Mouse (Mus musculus) stomach, embryonic 14.5 days (tissue): Measurements from ENCODE around the gene Prrc2b. TPM values are rescaled to one million over a fixed set of nuclear protein-coding genes. Genes with fewer than 3 reads are reported as not detected.

Source experiments
- ATAC-seq: fragments of 200-750 bp; cut with Nextera tagmentation; 2 replicates; pipeline ENCODE4 v1.8.0; 2017; ENCODE audit warnings: low read depth, moderate TSS enrichment; ENCODE audit not compliant: insufficient number of reproducible peaks, insufficient read depth, low FRiP score
- H3K27ac ChIP-seq: fragments of 300-500 bp; sonication (generic); 2 replicates; pipeline ENCODE4 v1.5.1; 2014; ENCODE audit warnings: mild to moderate bottlenecking, low read length, moderate library complexity, mixed read lengths
- H3K27me3 ChIP-seq: fragments of 300-500 bp; sonication (generic); 2 replicates; pipeline ENCODE4 v1.6.1; 2014; ENCODE audit warnings: low read length, control low read depth, mixed read lengths; ENCODE audit not compliant: control insufficient read depth, insufficient read depth
- H3K36me3 ChIP-seq: fragments of 300-500 bp; sonication (generic); 2 replicates; pipeline ENCODE4 v1.6.1; 2014; ENCODE audit warnings: mild to moderate bottlenecking, control low read depth, low read length, moderate library complexity, mixed read lengths; ENCODE audit not compliant: control insufficient read depth, insufficient read depth
- H3K4me1 ChIP-seq: fragments of 300-500 bp; sonication (generic); 2 replicates; pipeline ENCODE4 v1.6.1; 2014; ENCODE audit warnings: low read length, control low read depth, mixed read lengths; ENCODE audit not compliant: control insufficient read depth, insufficient read depth
- H3K4me2 ChIP-seq: fragments of 300-500 bp; sonication (generic); replicated peaks from 2 replicates; pipeline ENCODE4 v1.6.1; 2014; ENCODE audit warnings: low read depth, low read length, control low read depth
- H3K4me3 ChIP-seq: fragments of 300-500 bp; sonication (generic); 2 replicates; pipeline ENCODE4 v1.5.1; 2014; ENCODE audit warnings: low read depth, low read length, control low read depth
- H3K9ac ChIP-seq: fragments of 300-500 bp; sonication (generic); replicated peaks from 2 replicates; pipeline ENCODE4 v1.6.1; 2014; ENCODE audit warnings: low read depth, mild to moderate bottlenecking, control low read depth, low read length, moderate library complexity, mixed read lengths
- H3K9me3 ChIP-seq: fragments of 300-500 bp; sonication (generic); 2 replicates; pipeline ENCODE4 v1.6.1; 2016; ENCODE audit warnings: low read depth, low read length, control low read depth; ENCODE audit not compliant: control insufficient read depth
- WGBS: fragments of 180-500 bp; shearing (Covaris S2); extraction: QIAGEN DNeasy Blood & Tissue Kit; methylation state at CpG from one replicate; pipeline ENCODE4 v1.1.7; 2014; 5-methylcytosine and 5-hydroxymethylcytosine counted together
- polyA plus RNA-seq: library from polyadenylated mRNA; unstranded; fragments of >200 nt; fragmentation: Nextera tagmentation; extraction: Ambion mirVana; gene quantifications from 2 replicates; pipeline ENCODE4 v1.2.1, GENCODE M21; 2014

Gene Prrc2b
- polyA plus RNA-seq, 1 experiment from 2014 or later: 59.8 TPM

DNA sequence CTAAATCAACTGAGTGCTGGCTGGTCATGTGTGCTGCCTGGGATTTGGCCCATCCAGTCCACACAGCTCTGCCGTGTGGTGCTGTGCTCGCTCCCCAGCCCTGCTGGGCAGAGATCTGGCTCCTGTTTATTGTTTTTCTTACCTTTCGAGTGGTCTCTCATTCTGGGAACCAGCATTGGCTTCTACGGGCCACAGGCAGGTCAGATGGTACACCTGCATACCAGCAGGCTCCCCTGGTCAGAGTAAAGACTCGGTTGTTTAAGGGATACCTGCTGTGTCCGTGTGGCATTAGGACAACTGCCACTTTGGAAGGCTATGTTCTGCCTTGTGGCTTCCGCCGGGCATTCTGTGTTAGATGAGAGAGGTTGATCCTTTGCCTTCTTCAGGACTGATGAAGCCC, 60.8 kb downstream of the Prrc2b start:
- H3K27ac ChIP-seq: no peak overlapping the region
- peaks cover 99% of the 10 kb centered on the region for H3K36me3 ChIP-seq
- H3K27me3 ChIP-seq: no peaks in the 10 kb centered on the region
- H3K4me3 ChIP-seq: no peak overlapping the region
- H3K4me2 ChIP-seq: no peak overlapping the region
- H3K4me1 ChIP-seq: no peaks in the 10 kb centered on the region
- ATAC-seq: no peak
- H3K9me3 ChIP-seq: no peaks in the 10 kb centered on the region
- no peak overlapping the region for H3K9ac ChIP-seq
- 88% methylated on average over 8 of the region's 8 CpGs for WGBS

DNA sequence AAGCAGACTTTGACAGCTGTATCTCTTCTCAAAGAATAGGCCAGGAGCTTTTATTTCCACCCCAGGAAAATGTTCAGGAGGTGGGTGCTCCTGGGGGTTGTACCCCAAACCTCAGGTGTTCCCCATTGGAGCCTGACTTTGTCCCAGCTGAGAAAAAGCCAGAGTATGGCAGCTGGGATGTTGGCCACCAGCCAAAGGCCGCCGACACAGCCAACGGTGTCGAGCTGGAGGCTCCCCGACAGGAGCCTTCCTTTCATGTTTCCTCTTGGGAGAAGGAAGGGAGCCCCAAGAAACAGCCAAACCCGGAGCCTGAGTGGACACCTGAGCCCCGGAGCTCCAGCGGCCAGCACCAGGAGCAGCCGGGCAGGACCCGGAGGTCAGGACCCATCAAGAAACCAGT, 62.1 kb downstream of the Prrc2b start:
- H3K4me2 ChIP-seq: no peak overlapping the region
- no peak overlapping the region for H3K4me3 ChIP-seq
- 72% methylated on average over 10 of the region's 10 CpGs for WGBS
- H3K27me3 ChIP-seq: no peaks in the 10 kb centered on the region
- peak overlapping the region; percentile 22; the same call in 1 of the 2 replicates for H3K27ac ChIP-seq
- no peaks in the 10 kb centered on the region for H3K4me1 ChIP-seq
- H3K9ac ChIP-seq: no peak overlapping the region
- peaks cover 99% of the 10 kb centered on the region for H3K36me3 ChIP-seq
- no peak for ATAC-seq
- H3K9me3 ChIP-seq: no peaks in the 10 kb centered on the region

DNA sequence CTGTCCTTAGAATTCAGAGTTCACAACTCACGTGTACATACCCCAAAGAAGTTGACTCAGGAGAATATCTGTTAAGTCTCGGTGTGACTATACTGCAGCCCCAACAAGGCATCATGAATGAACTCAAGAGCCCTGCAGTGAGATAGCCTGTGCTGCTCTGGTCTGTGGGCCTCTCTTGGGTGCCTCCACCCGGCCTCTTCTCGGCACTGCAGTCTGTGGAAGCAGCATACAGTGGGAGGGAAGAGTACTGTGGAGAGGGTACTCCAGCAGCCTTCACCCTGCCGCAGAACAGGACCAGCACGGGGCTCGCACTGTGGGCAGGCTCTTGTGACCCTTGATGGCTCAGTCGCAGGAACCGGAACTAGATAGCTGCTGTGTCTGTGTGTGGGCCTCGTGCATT, 64.7 kb downstream of the Prrc2b start:
- H3K9me3 ChIP-seq: no peaks in the 10 kb centered on the region
- H3K36me3 ChIP-seq: peaks cover 99% of the 10 kb centered on the region
- WGBS: 87% methylated on average over 10 of the region's 10 CpGs
- no peaks in the 10 kb centered on the region for H3K4me1 ChIP-seq
- no peak overlapping the region for H3K27ac ChIP-seq
- no peak overlapping the region for H3K4me2 ChIP-seq
- no peaks in the 10 kb centered on the region for H3K27me3 ChIP-seq
- ATAC-seq: no peak
- H3K9ac ChIP-seq: no peak overlapping the region
- no peak overlapping the region for H3K4me3 ChIP-seq

DNA sequence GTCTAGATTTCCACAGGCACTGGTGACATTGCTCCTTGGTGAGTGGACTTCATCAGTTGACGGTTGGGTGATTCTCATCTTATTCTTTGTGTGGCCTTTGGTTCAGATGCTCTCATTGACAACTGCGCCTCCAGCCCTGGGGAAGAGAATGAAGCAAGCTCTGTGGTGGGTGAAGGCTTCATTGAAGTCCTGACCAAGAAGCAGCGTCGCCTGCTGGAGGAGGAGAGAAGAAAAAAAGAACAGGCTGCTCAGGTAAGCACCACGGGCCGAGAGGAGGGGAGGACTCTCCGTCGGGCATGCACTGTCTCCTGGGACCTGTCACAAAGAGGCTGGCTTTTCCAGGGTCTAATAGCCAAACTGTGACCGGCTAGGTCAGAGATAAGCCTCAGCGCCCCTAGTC, 65.6 kb downstream of the Prrc2b start:
- H3K4me2 ChIP-seq: no peak overlapping the region
- peaks cover 99% of the 10 kb centered on the region for H3K36me3 ChIP-seq
- no peak overlapping the region for H3K27ac ChIP-seq
- H3K4me1 ChIP-seq: no peaks in the 10 kb centered on the region
- no peak overlapping the region for H3K9ac ChIP-seq
- H3K9me3 ChIP-seq: no peaks in the 10 kb centered on the region
- no peak for ATAC-seq
- H3K27me3 ChIP-seq: no peaks in the 10 kb centered on the region
- H3K4me3 ChIP-seq: no peak overlapping the region
- WGBS: 88% methylated on average over 10 of the region's 10 CpGs

DNA sequence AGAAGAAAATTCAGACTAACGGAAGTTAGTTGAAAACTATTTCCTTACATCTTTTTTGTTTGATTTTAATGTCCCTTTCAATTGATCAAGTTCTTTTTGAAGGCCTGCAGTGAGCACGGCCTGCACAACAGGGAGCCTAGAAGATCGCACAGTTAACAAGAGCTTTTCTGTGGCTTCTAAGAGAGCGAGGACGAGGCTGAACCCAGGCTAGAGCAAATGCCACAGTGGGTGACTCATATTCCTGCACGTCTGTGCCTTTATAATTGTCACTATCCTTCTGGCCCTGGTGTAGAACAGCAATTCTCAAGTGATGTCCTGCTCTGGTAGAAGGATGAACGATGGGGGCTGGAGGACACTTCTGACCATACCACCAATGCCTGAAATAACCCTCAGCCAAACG, 66.8 kb downstream of the Prrc2b start:
- peaks cover 99% of the 10 kb centered on the region for H3K36me3 ChIP-seq
- WGBS: 91% methylated on average over 8 of the region's 8 CpGs
- no peak overlapping the region for H3K4me2 ChIP-seq
- H3K9me3 ChIP-seq: no peaks in the 10 kb centered on the region
- no peaks in the 10 kb centered on the region for H3K27me3 ChIP-seq
- ATAC-seq: no peak
- no peak overlapping the region for H3K27ac ChIP-seq
- H3K9ac ChIP-seq: no peak overlapping the region
- no peak overlapping the region for H3K4me3 ChIP-seq
- no peaks in the 10 kb centered on the region for H3K4me1 ChIP-seq

DNA sequence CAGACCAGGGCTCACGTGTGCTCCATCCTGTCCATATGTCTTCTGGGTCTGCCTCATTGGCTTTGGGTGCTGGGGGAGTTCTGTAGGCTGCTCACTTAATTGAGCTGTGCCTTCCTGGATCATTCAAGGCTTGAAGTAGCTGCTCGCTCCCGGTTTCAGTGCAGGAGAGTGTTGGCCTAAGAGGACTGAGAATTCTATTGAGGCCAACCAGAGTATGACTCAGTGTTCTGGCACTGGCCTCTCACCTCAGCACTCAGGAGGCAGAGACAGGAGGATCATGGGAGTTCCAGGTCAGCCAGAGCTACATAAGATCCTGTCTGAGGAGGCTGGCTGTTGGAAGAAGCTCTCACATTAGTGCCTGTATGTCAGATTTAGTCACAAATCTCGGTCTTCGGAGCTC, 67.2 kb downstream of the Prrc2b start:
- Histone ChIP-seq H3K4me2 (no peak overlapping the region), H3K9ac (no peak overlapping the region), H3K4me1 (no peaks in the 10 kb centered on the region), H3K36me3 (peaks cover 100% of the 10 kb centered on the region), H3K27ac (no peak overlapping the region), H3K9me3 (no peaks in the 10 kb centered on the region), H3K27me3 (no peaks in the 10 kb centered on the region), H3K4me3 (no peak overlapping the region)
- 95% methylated on average over 5 of the region's 5 CpGs for WGBS
- ATAC-seq: no peak

DNA sequence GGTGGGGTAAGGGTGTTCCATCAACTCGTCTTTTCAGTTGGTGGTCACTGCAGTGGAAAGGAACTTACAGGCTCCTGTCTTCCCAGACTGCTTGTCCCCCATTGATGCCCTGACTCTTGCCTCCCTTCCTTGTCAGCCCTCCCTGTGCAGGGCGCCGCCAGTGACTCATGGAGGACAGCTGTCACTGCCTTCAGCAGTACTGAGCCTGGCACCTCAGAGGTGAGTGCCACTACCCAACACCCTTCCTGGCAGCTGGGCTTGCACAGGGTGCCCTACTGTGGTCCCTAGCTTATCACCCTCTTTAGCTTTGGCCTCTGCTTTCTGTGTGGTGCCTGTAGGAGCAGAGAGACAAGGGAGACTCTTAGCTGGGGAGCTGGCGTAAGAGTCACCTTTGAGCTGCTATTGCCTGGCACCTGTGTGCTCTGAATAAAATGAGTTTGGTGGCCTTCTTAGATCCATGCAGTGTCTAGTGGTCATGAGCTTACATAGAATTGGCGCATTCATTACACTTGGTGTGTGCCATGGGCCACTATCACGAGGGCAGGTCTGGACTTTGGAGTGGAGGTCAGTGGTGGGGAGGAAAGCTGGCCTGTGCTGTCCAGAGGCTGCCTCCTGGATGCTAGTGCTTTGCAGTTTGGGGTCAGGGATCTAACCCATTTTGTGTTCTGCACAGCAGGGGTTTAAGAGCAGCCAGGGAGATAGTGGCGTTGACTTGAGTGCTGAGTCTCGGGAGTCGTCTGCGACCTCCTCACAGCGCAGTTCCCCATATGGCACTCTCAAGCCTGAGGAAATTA, 67.9 kb downstream of the Prrc2b start:
- 90% methylated on average over 11 of the region's 11 CpGs for WGBS
- peaks cover 100% of the 10 kb centered on the region for H3K36me3 ChIP-seq

DNA sequence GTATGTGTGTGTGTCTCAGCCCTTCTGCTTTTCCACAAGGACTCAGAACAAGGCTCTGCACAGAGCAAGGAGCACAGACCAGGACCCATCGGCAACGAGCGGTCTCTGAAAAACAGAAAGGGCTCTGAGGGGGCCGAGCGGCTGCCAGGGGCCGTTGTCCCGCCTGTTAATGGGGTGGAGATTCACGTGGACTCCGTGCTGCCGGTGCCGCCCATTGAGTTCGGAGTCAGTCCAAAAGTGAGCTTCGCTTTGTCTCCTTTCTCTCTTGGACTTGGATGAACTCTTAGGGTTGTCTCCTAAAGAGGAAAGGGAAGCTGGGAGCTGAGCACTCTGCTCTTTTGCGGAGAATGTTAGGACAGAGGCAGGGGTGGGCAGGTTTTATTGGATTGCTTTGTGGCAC, 68.6 kb downstream of the Prrc2b start:
- no peak overlapping the region for H3K4me3 ChIP-seq
- H3K9me3 ChIP-seq: no peaks in the 10 kb centered on the region
- 92% methylated on average over 14 of the region's 14 CpGs for WGBS
- H3K36me3 ChIP-seq: peaks cover 100% of the 10 kb centered on the region
- H3K9ac ChIP-seq: no peak overlapping the region
- no peaks in the 10 kb centered on the region for H3K27me3 ChIP-seq
- no peak overlapping the region for H3K27ac ChIP-seq
- no peak overlapping the region for H3K4me2 ChIP-seq
- no peaks in the 10 kb centered on the region for H3K4me1 ChIP-seq
- ATAC-seq: no peak

More for the DNA sequence above, 67.9 kb downstream of the Prrc2b start:
- no peak overlapping the region for H3K4me3 ChIP-seq
- H3K9me3 ChIP-seq: no peaks in the 10 kb centered on the region
- H3K4me2 ChIP-seq: no peak overlapping the region
- no peaks in the 10 kb centered on the region for H3K27me3 ChIP-seq
- no peak for ATAC-seq
- no peak overlapping the region for H3K27ac ChIP-seq
- H3K9ac ChIP-seq: no peak overlapping the region
- H3K4me1 ChIP-seq: no peaks in the 10 kb centered on the region

DNA sequence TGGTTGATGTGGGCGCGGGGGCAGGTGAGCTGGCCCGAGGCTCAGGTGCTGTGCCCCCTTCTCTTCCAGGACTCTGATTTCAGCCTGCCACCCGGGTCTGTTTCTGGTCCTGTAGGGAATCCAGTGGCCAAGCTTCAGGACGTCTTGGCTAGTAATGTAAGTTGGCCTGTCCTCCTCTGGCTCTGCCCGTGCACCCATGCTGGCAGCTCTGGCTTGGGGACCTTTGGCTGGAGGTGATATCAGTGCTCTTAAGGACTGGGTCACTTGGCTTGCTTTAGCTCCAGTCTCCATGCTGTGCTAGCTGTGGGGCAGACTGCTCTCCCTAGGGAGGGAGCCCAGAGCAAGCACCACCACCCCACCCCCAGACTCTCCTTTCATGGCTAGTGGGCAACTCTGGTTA, 69.1 kb downstream of the Prrc2b start:
- H3K9me3 ChIP-seq: no peaks in the 10 kb centered on the region
- H3K27ac ChIP-seq: no peak overlapping the region
- peaks cover 98% of the 10 kb centered on the region for H3K36me3 ChIP-seq
- H3K4me2 ChIP-seq: no peak overlapping the region
- ATAC-seq: no peak
- no peaks in the 10 kb centered on the region for H3K4me1 ChIP-seq
- H3K4me3 ChIP-seq: no peak overlapping the region
- no peak overlapping the region for H3K9ac ChIP-seq
- no peaks in the 10 kb centered on the region for H3K27me3 ChIP-seq
- 86% methylated on average over 6 of the region's 6 CpGs for WGBS
